Mouse (Mus musculus): Measurements from ENCODE around the gene Synrg.

Synrg gene

GRCm38 (mm10) chr11:83974561-83975346 lies 10.5 kb downstream of the Synrg start:
- TF ChIP-seq GATA4 (IDR thresholded peaks at IDR 0.05; ENCODE audit: insufficient replicate concordance, low read length): no peak

- no peak for TF ChIP-seq GATA4 (IDR thresholded peaks at IDR 0.05; ENCODE audit: insufficient replicate concordance, low read length)
These were observed 11.3 kb downstream of the Synrg start for GRCm38 (mm10) chr11:83975488-83975887.

GRCm38 (mm10) chr11:83976236-83976977 lies 12.2 kb downstream of the Synrg start:
- TF ChIP-seq GATA4 (IDR thresholded peaks at IDR 0.05; ENCODE audit: insufficient replicate concordance, low read length): no peak

GRCm38 (mm10) chr11:83977810-83978209 lies 13.6 kb downstream of the Synrg start:
- no peak for TF ChIP-seq GATA4 (IDR thresholded peaks at IDR 0.05; ENCODE audit: insufficient replicate concordance, low read length)

GRCm38 (mm10) chr11:83979992-83980391 lies 15.8 kb downstream of the Synrg start:
- no peak for TF ChIP-seq GATA4 (IDR thresholded peaks at IDR 0.05; ENCODE audit: insufficient replicate concordance, low read length)

- no peak for TF ChIP-seq GATA4 (IDR thresholded peaks at IDR 0.05; ENCODE audit: insufficient replicate concordance, low read length)
These were observed 17.1 kb downstream of the Synrg start for GRCm38 (mm10) chr11:83981338-83981737.

GRCm38 (mm10) chr11:83991701-83992100 lies 27.5 kb downstream of the Synrg start:
- no peak for TF ChIP-seq GATA4 (IDR thresholded peaks at IDR 0.05; ENCODE audit: insufficient replicate concordance, low read length)

GRCm38 (mm10) chr11:83993428-83993827 lies 29.2 kb downstream of the Synrg start:
- no peak for TF ChIP-seq GATA4 (IDR thresholded peaks at IDR 0.05; ENCODE audit: insufficient replicate concordance, low read length)

GRCm38 (mm10) chr11:83994481-83994880 lies 30.3 kb downstream of the Synrg start:
- TF ChIP-seq GATA4 (IDR thresholded peaks at IDR 0.05; ENCODE audit: insufficient replicate concordance, low read length): no peak

GRCm38 (mm10) chr11:83995535-83995950 lies 31.3 kb downstream of the Synrg start:
- no peak for TF ChIP-seq GATA4 (IDR thresholded peaks at IDR 0.05; ENCODE audit: insufficient replicate concordance, low read length)

GRCm38 (mm10) chr11:83997171-83997868 lies 33.1 kb downstream of the Synrg start:
- no peak for TF ChIP-seq GATA4 (IDR thresholded peaks at IDR 0.05; ENCODE audit: insufficient replicate concordance, low read length)

- TF ChIP-seq GATA4 (IDR thresholded peaks at IDR 0.05; ENCODE audit: insufficient replicate concordance, low read length): no peak
These were observed 34.8 kb downstream of the Synrg start for GRCm38 (mm10) chr11:83998993-83999392.

- no peak for TF ChIP-seq GATA4 (IDR thresholded peaks at IDR 0.05; ENCODE audit: insufficient replicate concordance, low read length)
These were observed 35.2 kb downstream of the Synrg start for GRCm38 (mm10) chr11:83999411-83999915.

- TF ChIP-seq GATA4 (IDR thresholded peaks at IDR 0.05; ENCODE audit: insufficient replicate concordance, low read length): no peak
These were observed 37.0 kb downstream of the Synrg start for GRCm38 (mm10) chr11:84001257-84001656.

- TF ChIP-seq GATA4 (IDR thresholded peaks at IDR 0.05; ENCODE audit: insufficient replicate concordance, low read length): no peak
These were observed 39.8 kb downstream of the Synrg start for GRCm38 (mm10) chr11:84003986-84004385.
